Mouse (Mus musculus) central nervous system, embryonic 18 days (tissue): Measurements from ENCODE around the gene Olfr50. TPM values are rescaled to one million over a fixed set of nuclear protein-coding genes. Genes with fewer than 3 reads are reported as not detected.

ENCODE experiments used
- polyA plus RNA-seq: library from polyadenylated mRNA; depleted of rRNA; stranded (reverse); fragments of >200 nt; gene quantifications from 2 replicates; pipeline ENCODE4 v1.2.3, GENCODE M21; 2012; rRNA removed

Gene Olfr50
- polyA plus RNA-seq: not detected in 2 replicates

GRCm38 (mm10) chr2:36790238-36790637 lies at the start of gene Olfr50:
Gene Olfr50, plus strand, starts transcription at chr2:36790538.

GRCm38 (mm10) chr2:36783976-36784375 lies 6.4 kb upstream of the Olfr50 start, which contains the start of gene Olfr348:
Gene Olfr348, plus strand, starts transcription at chr2:36784276.

GRCm38 (mm10) chr2:36816932-36817331 lies 26.6 kb downstream of the Olfr50 start, which contains the start of gene Olfr3:
Gene Olfr3, minus strand, starts transcription at chr2:36817032.

GRCm38 (mm10) chr2:36846010-36846409 lies 55.7 kb downstream of the Olfr50 start, which contains the start of gene Olfr350:
Gene Olfr350, plus strand, starts transcription at chr2:36846310.

Other genes starting within 250 kb of the Olfr50 start
- gene Olfr344, start 223.9 kb upstream of the Olfr50 start, polyA plus RNA-seq: not detected in 2 replicates
- not detected in 2 replicates for gene Olfr345, start 150.5 kb upstream of the Olfr50 start, polyA plus RNA-seq
- not detected in 2 replicates for gene Olfr346, start 104.8 kb upstream of the Olfr50 start, polyA plus RNA-seq
- gene Olfr347, start 58.6 kb upstream of the Olfr50 start, polyA plus RNA-seq: not detected in 2 replicates
- gene Olfr348, start 6.3 kb upstream of the Olfr50 start, polyA plus RNA-seq: not detected in 2 replicates
- gene Olfr3, start 26.5 kb downstream of the Olfr50 start, polyA plus RNA-seq: not detected in 2 replicates
- not detected in 2 replicates for gene Olfr350, start 55.8 kb downstream of the Olfr50 start, polyA plus RNA-seq
- not detected in 2 replicates for gene Olfr351, start 72.1 kb downstream of the Olfr50 start, polyA plus RNA-seq
- gene Olfr352, start 77.9 kb downstream of the Olfr50 start, polyA plus RNA-seq: not detected in 2 replicates
- gene Olfr353, start 102.4 kb downstream of the Olfr50 start, polyA plus RNA-seq: not detected in 2 replicates
- not detected in 2 replicates for gene Olfr354, start 115.1 kb downstream of the Olfr50 start, polyA plus RNA-seq
- gene Olfr355, start 138.4 kb downstream of the Olfr50 start, polyA plus RNA-seq: not detected in 2 replicates
- not detected in 2 replicates for gene Olfr356, start 146.6 kb downstream of the Olfr50 start, polyA plus RNA-seq
- gene Olfr357, start 203.3 kb downstream of the Olfr50 start, polyA plus RNA-seq: not detected in 2 replicates
- gene Olfr358, start 218.8 kb downstream of the Olfr50 start, polyA plus RNA-seq: not detected in 2 replicates